Mouse (Mus musculus) forebrain, embryonic 11.5 days (tissue): Measurements from ENCODE around the gene Evpl. TPM values are rescaled to one million over a fixed set of nuclear protein-coding genes. Genes with fewer than 3 reads are reported as not detected.

ENCODE experiments used
- ATAC-seq: fragments of 200-750 bp; cut with Nextera tagmentation; replicated peaks from 2 replicates; pipeline ENCODE4 v1.8.0; 2017; ENCODE audit warnings: moderate TSS enrichment; ENCODE audit not compliant: low FRiP score
- DNase-seq: peaks from one replicate; pipeline ENCODE4 v3.0.0-alpha.2; 2017; ENCODE audit warnings: low spot score
- H3K27ac ChIP-seq: fragments of 300-500 bp; sonication (generic); 2 replicates; pipeline ENCODE4 v1.5.1; 2014; ENCODE audit warnings: low read depth, low read length
- H3K27me3 ChIP-seq: fragments of 300-500 bp; sonication (generic); 2 replicates; pipeline ENCODE4 v1.6.1; 2014; ENCODE audit warnings: mild to moderate bottlenecking, low read length, mixed read lengths; ENCODE audit not compliant: control insufficient read depth, insufficient read depth
- H3K36me3 ChIP-seq: fragments of 300-500 bp; sonication (generic); 2 replicates; pipeline ENCODE4 v1.6.1; 2014; ENCODE audit warnings: mild to moderate bottlenecking, low read length, moderate library complexity, mixed read lengths; ENCODE audit not compliant: control insufficient read depth, insufficient read depth
- H3K4me1 ChIP-seq: fragments of 300-500 bp; sonication (generic); replicated peaks from 2 replicates; pipeline ENCODE4 v1.6.1; 2014; ENCODE audit warnings: low read length, mixed read lengths; ENCODE audit not compliant: control insufficient read depth, insufficient read depth
- H3K4me2 ChIP-seq: fragments of 300-500 bp; sonication (generic); 2 replicates; pipeline ENCODE4 v1.6.1; 2014; ENCODE audit warnings: low read depth, mild to moderate bottlenecking, low read length, moderate library complexity, mixed read lengths; ENCODE audit not compliant: severe bottlenecking
- H3K4me3 ChIP-seq: fragments of 300-500 bp; sonication (generic); 2 replicates; pipeline ENCODE4 v1.5.1; 2014; ENCODE audit warnings: low read depth, low read length
- H3K9ac ChIP-seq: fragments of 300-500 bp; sonication (generic); 2 replicates; pipeline ENCODE4 v1.6.1; 2014; ENCODE audit warnings: low read length
- H3K9me3 ChIP-seq: fragments of 300-500 bp; sonication (generic); 2 replicates; pipeline ENCODE4 v1.6.1; 2016; ENCODE audit warnings: low read length, mixed read lengths; ENCODE audit not compliant: control insufficient read depth
- WGBS: fragments of 180-500 bp; shearing (Covaris S2); extraction: QIAGEN DNeasy Blood & Tissue Kit; methylation state at CpG from one replicate; pipeline ENCODE4 v1.1.7; 2014; 5-methylcytosine and 5-hydroxymethylcytosine counted together
- polyA plus RNA-seq: library from polyadenylated mRNA; unstranded; fragments of >200 nt; fragmentation: Nextera tagmentation; extraction: Ambion mirVana; gene quantifications from 2 replicates; pipeline ENCODE4 v1.2.1, GENCODE M21; 2014

Gene Evpl
- polyA plus RNA-seq, 1 experiment from 2014 or later: 0.61 TPM

GRCm38 (mm10) chr11:116226414-116226813, 11.5 kb downstream of the Evpl start:
- H3K27me3 ChIP-seq: peaks cover 25% of the 10 kb centered on the region
- H3K9me3 ChIP-seq: no peaks in the 10 kb centered on the region; the same call in 1 of the 2 replicates
- no peak overlapping the region for H3K4me2 ChIP-seq
- no peak overlapping the region for H3K4me3 ChIP-seq
- 3% methylated on average over 2 of the region's 2 CpGs for WGBS
- no peak overlapping the region for H3K27ac ChIP-seq
- H3K36me3 ChIP-seq: no peaks in the 10 kb centered on the region
- no peak overlapping the region for H3K9ac ChIP-seq
- H3K4me1 ChIP-seq: peaks cover 6% of the 10 kb centered on the region; the same call in 1 of the 2 replicates
- ATAC-seq: no peak
- DNase-seq: peak; percentile 88

DNA sequence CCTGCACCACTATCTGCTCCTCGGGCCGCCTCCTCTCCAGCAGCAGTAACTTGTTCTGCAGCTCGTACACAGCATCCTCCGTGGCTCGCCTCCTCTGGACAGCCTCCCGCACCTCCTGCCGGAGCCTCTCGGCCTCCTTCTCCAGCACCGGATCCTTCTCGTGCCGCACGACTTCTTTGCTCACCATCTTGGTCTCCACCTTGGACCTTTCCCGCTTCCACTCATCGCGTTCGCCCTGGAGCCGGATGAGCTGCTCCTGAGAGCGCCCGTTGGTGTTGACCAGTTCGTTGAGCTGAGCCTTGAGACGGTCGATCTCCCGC, 15.2 kb downstream of the Evpl start:
- WGBS: 15% methylated on average over 23 of the region's 23 CpGs
- DNase-seq (no peak), ATAC-seq (no peak)
- Histone ChIP-seq H3K27me3 (peaks cover 30% of the 10 kb centered on the region), H3K4me3 (peak overlapping the region; percentile 27), H3K4me2 (peak overlapping the region; percentile 53), H3K4me1 (peaks cover 6% of the 10 kb centered on the region; the same call in 1 of the 2 replicates), H3K9me3 (no peaks in the 10 kb centered on the region; the same call in 1 of the 2 replicates), H3K27ac (no peak overlapping the region), H3K36me3 (no peaks in the 10 kb centered on the region), H3K9ac (no peak overlapping the region)

- Histone ChIP-seq H3K27ac (no peak overlapping the region), H3K4me1 (peaks cover 6% of the 10 kb centered on the region; the same call in 1 of the 2 replicates), H3K4me3 (peak overlapping the region; percentile 27), H3K9me3 (no peaks in the 10 kb centered on the region; the same call in 1 of the 2 replicates), H3K27me3 (peaks cover 30% of the 10 kb centered on the region), H3K36me3 (no peaks in the 10 kb centered on the region), H3K4me2 (peak overlapping the region; percentile 53), H3K9ac (peak overlapping the region; percentile 43)
- ATAC-seq: no peak
- peak; percentile 68 for DNase-seq
- WGBS: 13% methylated on average over 53 of the region's 53 CpGs
Measured at GRCm38 (mm10) chr11:116221931-116222739, 15.7 kb downstream of the Evpl start.

GRCm38 (mm10) chr11:116219885-116220284, 18.0 kb downstream of the Evpl start:
- H3K9ac ChIP-seq: no peak overlapping the region
- no peak for ATAC-seq
- H3K27me3 ChIP-seq: peaks cover 30% of the 10 kb centered on the region
- H3K4me3 ChIP-seq: no peak overlapping the region
- no peaks in the 10 kb centered on the region; the same call in 1 of the 2 replicates for H3K9me3 ChIP-seq
- no peaks in the 10 kb centered on the region for H3K36me3 ChIP-seq
- 27% methylated on average over 4 of the region's 4 CpGs for WGBS
- no peak overlapping the region for H3K4me2 ChIP-seq
- peak; percentile 79 for DNase-seq
- H3K4me1 ChIP-seq: peaks cover 6% of the 10 kb centered on the region; the same call in 1 of the 2 replicates
- no peak overlapping the region for H3K27ac ChIP-seq

DNA sequence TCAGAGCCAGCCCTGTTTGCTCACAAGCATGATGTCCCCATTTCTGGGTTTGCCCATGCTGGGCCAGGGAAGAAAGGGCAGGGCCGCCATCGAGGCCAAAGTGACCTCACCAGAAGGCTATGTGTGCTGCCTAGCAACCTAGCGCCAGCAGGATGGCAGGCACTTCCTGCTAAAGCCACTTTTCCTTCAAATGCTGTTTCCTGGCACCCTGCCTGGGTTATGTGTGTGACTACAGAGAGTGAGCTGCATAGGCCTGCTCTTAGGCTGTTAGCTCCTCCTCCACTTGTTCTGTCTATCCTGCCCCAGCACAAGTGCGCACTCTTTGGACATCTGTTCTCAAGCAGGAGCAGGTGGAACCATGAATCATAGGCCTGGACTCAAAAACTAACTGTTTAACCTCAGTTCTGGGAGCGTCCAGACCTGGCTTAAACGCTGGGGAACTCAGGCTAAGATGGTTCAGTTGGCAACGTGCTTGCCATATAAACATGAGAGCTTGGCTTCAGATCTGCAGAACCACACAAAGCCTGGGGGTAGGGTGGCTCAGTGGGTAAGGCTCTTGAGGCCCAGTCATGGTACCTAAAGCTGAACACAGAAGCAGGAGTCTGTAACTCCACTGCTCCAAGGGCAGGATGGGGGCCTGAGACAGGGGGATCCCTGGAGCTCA, 19.0 kb downstream of the Evpl start:
- Histone ChIP-seq H3K4me3 (no peak overlapping the region), H3K4me1 (peaks cover 6% of the 10 kb centered on the region; the same call in 1 of the 2 replicates), H3K9me3 (no peaks in the 10 kb centered on the region; the same call in 1 of the 2 replicates), H3K9ac (no peak overlapping the region), H3K27ac (0 out of 2 replicates have a peak overlapping the region, but pooled peaks have one; percentile 51), H3K36me3 (no peaks in the 10 kb centered on the region), H3K27me3 (peaks cover 29% of the 10 kb centered on the region), H3K4me2 (no peak overlapping the region)
- WGBS: 69% methylated on average over 7 of the region's 7 CpGs
- ATAC-seq (no peak), DNase-seq (no peak)

- no peak for DNase-seq
- 94% methylated on average over 2 of the region's 2 CpGs for WGBS
- ATAC-seq: no peak
Measured at GRCm38 (mm10) chr11:116218263-116218662, 19.6 kb downstream of the Evpl start.

GRCm38 (mm10) chr11:116216549-116216948, 21.3 kb downstream of the Evpl start:
- H3K27ac ChIP-seq: no peak overlapping the region
- no peaks in the 10 kb centered on the region; the same call in 1 of the 2 replicates for H3K9me3 ChIP-seq
- H3K4me2 ChIP-seq: no peak overlapping the region
- no peaks in the 10 kb centered on the region for H3K36me3 ChIP-seq
- H3K4me1 ChIP-seq: no peaks in the 10 kb centered on the region
- ATAC-seq: no peak
- H3K27me3 ChIP-seq: peaks cover 6% of the 10 kb centered on the region
- WGBS: 87% methylated on average over 11 of the region's 11 CpGs
- H3K9ac ChIP-seq: no peak overlapping the region
- no peak for DNase-seq
- no peak overlapping the region for H3K4me3 ChIP-seq

More at GRCm38 (mm10) chr11:116218263-116218662, 19.6 kb downstream of the Evpl start:
- Histone ChIP-seq H3K4me3 (no peak overlapping the region), H3K27ac (no peak overlapping the region), H3K36me3 (no peaks in the 10 kb centered on the region), H3K4me1 (peaks cover 6% of the 10 kb centered on the region; the same call in 1 of the 2 replicates), H3K27me3 (peaks cover 23% of the 10 kb centered on the region), H3K9ac (no peak overlapping the region), H3K9me3 (no peaks in the 10 kb centered on the region; the same call in 1 of the 2 replicates), H3K4me2 (no peak overlapping the region)

- Histone ChIP-seq H3K36me3 (no peaks in the 10 kb centered on the region), H3K9me3 (no peaks in the 10 kb centered on the region), H3K4me1 (no peaks in the 10 kb centered on the region), H3K9ac (no peak overlapping the region), H3K4me2 (no peak overlapping the region), H3K4me3 (no peak overlapping the region), H3K27me3 (peaks cover under 1% of the 10 kb centered on the region), H3K27ac (no peak overlapping the region)
- WGBS: 92% methylated on average over 6 of the region's 6 CpGs
- ATAC-seq (no peak), DNase-seq (no peak)
Measured at GRCm38 (mm10) chr11:116215991-116216390, 21.9 kb downstream of the Evpl start.
